Mouse (Mus musculus): ENCODE measurements around the gene Rph3al.

The Rph3al gene

GRCm38 (mm10) chr11:75938379-75938906, at the start of gene Rph3al:
TSS of gene Rph3al (minus strand) at chr11:75938429.
- DNase-seq (ENCODE audit: low read depth, low spot score) = no peak

- DNase-seq (ENCODE audit: low read depth, low spot score) = no peak
These were observed 47.7 kb upstream of the Rph3al start for GRCm38 (mm10) chr11:75985948-75986347.

- DNase-seq (ENCODE audit: low read depth, low spot score) = no peak
These were observed 46.4 kb upstream of the Rph3al start for GRCm38 (mm10) chr11:75984581-75984980.

DNA sequence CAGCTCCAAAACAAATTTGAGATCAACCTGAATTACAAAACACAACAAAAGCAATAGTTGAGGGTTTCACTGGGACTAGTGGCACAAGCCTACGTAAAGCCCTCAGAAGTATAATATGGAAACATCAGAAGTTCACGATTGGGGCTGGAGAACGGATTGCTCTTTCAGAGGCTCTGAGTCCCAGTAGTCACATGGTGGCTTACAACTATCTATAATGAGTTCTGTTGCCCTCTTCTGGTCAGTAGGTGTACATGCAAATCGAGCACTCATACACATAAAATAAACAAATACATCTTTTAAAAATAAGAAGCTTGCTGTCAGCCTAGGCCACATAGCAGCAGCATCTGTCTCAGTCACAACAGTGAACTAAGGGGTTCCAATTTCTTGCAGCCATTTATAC, 45.0 kb upstream of the Rph3al start:
- DNase-seq (ENCODE audit: low read depth, low spot score) = no peak

DNA sequence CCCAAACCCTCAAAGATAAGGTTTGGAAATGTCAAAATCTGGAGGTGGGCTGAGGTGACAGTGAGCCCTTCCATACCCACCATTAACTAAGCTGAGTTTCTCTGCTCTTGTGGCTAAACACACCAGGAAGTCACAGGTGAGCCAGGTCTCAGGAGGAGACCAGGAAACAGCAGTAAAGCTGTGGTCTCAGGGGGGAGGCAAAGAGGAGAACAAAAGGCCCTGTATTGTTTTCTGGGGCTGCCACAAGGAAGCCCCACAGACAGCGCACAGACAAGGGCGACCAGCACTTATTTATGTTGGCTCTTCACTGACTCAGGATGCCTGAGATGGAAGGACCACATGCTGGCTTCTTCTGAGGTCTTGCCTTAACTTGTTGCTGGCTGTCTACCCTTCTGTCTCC, 42.2 kb upstream of the Rph3al start:
- no peak for DNase-seq (ENCODE audit: low read depth, low spot score)

- no peak for DNase-seq (ENCODE audit: low read depth, low spot score)
These were observed 39.8 kb upstream of the Rph3al start for GRCm38 (mm10) chr11:75978051-75978450.

DNA sequence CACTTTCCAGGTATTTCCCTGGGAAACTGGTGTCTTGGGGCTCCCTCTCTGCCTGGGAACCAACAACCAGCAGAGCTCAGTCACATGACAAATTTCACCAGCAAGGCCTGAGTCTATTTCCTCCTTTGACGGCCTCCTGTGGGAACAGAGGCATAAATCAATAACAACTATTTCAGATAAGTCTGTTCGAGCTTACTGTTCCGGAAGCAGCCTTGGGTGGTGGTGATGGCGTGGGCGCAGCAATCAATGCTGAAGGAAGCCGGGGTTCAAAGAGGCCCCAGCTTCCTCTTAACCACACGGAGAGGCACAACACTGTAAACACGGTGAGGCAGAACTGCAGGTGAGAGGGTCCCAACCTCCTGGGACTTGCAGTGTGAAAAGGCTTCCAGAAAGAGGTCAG, 38.5 kb upstream of the Rph3al start:
- DNase-seq (ENCODE audit: low read depth, low spot score) = no peak

- no peak for DNase-seq (ENCODE audit: low read depth, low spot score)
These were observed 35.8 kb upstream of the Rph3al start for GRCm38 (mm10) chr11:75973988-75974387.

- no peak for DNase-seq (ENCODE audit: low read depth, low spot score)
These were observed 34.8 kb upstream of the Rph3al start for GRCm38 (mm10) chr11:75972916-75973567.

DNA sequence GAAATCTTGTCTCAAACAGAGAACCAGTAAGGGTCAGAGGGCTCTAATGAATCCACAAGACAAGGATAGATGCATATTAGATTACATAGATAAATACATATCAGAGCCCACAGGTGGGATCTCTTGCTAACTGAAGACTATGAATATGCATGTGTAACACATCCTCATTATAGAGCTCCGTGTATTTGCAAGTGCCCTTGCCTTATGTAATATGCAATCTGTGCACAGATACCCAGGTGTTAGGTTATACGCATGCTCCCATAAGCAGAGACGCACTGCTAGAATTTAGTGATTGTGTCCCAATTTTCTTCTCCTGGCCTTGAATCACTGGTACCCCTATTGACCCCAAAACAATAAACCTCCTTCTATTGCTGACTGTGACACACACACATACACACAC, 34.0 kb upstream of the Rph3al start:
- DNase-seq (ENCODE audit: low read depth, low spot score) = no peak

DNA sequence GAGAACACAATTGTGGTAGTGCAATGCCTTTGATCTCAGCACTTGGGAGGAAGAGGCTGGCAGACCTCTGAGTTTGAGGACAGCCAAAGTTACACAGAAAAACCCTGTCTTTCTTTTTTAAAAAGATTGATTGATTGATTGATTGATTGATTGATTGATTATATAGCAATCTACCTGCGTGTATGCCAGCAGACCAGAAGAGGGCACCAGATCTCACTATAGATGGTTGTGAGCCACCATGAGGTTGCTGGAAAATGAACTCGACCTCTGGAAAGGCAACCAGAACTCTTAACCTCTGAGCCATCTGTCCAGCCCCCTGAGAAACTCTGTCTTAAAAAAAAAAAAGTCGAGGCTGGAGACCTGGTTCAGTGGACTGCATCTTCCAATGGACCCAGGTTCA, 32.4 kb upstream of the Rph3al start:
- no peak for DNase-seq (ENCODE audit: low read depth, low spot score)

DNA sequence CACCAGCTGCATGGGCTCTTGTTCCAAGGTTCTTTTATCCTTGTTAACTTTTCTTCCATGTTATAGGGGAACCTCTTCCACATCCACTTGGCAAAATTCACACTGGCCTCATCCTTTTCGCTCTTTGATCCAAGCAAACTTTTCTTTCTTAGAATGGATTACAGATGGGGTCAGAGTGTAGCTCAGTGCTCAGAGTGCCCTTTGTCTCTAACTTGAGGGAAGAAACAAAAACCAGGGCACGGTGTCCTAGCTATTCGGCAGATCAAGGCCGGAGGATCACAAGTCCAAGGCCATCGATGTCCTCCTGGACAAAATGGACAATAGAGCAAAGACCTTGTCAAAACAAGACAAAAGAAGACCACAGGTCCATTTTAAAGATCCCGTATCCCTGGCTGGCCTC, 30.5 kb upstream of the Rph3al start:
- DNase-seq (ENCODE audit: low read depth, low spot score) = no peak

- peak; percentile 73 for DNase-seq (ENCODE audit: low read depth, low spot score)
These were observed 28.5 kb upstream of the Rph3al start for GRCm38 (mm10) chr11:75966401-75967372.

DNA sequence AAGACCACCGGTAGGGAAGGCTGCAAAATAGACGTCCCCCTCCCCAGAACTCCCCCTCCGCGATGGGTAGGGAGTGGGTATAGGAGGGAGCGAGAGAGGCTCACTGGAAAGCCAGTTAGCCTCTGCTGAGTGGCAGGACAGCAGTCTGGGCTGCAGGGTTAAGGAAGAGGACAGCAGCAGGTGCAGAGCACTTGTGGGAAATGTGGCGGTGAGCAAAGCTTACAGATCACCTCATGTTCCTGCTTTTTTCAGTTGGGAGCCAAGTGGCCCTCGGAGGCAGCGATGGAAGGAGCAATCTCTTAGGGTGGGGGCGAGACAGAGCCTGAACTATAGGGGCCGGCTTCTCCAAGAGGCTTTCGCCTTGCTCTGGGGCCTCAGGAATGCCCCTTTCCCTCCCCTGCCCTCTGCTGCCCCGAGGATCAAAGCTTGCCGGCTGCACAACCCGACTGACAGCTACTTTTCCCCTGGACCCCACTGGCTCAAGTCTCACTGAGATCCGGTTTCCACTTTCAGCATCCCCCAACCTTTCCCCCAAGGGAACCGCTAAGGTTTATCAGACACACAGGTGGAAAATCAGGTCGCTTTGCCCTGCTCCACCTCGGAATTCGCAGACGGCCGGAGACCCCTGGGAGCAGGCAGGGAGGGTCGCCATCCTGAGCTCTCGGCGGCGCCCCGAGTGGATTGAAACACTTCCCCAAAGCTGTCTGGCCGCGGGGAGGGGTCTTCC, 27.6 kb upstream of the Rph3al start:
- no peak for DNase-seq (ENCODE audit: low read depth, low spot score)

DNA sequence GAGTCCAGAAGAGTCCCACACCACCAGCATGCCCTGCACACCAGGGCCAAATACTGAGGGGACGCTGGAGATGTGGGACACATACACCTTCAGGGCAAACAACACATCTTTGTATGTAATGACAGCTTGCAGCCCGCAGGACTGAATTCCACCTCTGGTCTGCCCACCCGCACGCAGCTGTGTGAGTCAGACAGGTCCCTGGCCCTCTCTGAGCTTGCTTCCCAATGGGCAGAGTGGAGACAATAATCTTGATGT, 26.2 kb upstream of the Rph3al start:
- no peak for DNase-seq (ENCODE audit: low read depth, low spot score)

- no peak for DNase-seq (ENCODE audit: low read depth, low spot score)
These were observed 25.7 kb upstream of the Rph3al start for GRCm38 (mm10) chr11:75963730-75964475.

DNA sequence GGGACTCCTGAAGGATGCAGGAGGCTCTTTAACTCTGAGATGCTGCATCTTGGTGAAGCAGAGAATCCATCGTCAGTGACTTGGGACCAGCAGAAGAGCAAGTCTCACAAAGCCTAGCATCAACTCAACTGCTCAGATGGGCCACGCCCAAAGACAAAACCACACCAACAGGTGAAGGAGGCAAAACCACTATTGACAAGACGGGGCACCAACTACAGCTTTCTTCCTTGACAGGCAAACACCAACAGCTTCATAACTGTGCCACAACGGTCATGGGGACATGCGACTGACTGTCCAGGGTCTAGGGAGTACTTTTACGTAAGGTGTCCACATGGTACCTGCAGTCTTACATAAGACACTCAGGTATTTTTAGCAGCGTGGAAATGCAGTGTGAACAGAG, 23.6 kb upstream of the Rph3al start:
- DNase-seq (ENCODE audit: low read depth, low spot score) = no peak

DNA sequence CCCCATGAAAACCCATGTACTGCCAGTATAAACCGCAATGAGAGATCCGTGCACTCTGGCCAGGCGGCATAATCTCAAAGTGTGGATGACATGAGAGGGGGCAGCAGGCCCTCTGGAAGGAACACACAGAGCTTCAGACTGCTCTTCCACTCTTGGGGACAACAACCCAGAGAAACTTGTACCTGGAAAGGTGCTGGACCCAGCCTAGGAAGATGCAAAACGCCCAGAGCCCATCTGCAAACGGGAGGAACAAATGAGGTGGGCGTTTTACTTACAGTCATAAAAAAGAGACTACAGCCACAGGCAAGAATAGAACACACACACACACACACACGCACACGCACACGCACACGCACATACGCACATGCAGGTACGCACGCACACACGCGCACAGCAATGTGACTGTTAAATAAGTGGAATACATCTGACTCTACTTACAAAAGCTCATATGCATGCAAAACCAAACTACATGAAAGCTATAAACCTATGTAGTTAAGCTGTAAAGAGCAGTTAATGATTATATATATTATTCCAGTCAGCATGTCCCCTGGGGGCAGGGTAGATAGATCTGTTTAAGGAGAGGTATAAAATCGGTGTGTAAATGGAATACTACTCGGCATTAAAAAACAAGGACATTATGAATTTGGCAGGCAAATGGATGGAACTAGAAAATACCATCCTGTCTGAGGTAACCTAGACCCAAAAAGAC, 19.0 kb upstream of the Rph3al start:
- DNase-seq (ENCODE audit: low read depth, low spot score) = no peak

DNA sequence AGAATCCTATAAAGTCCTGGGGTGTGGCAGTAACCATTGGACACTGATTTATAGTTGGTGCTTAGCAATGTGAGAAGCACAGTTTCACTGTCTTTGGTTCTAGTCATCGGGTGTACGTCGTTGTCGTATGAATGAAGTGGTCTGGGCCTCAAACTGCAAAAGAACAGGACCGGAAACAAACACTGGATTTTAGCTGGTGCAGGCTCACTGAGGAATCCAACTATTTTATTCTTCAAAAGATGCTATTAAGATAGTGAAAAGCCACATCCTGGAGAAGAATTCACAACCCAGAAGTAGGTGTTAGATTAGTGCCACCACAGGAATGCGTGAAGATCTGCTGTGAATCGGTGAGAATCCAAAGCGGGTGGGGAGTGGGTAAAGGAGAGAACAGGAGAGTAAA, 18.4 kb upstream of the Rph3al start:
- DNase-seq (ENCODE audit: low read depth, low spot score) = no peak

DNA sequence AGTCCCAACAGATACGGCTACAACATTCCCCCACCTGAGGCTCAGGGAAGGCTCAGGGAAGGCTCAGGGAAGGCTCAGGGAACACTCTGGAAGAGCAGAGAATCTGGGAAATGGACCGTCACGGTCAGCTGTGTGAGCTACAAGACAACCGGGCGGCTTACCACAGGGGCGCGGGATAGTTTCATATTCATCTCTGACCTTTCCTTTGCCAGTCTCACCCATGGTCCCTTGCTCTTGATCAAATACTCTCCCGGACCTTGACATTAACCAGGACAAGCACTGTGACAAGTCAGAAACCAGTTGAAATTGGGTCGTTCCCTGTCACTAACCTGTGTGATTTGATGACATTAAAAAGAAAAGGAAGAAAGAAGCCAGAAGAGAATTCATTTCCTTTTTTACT, 16.7 kb upstream of the Rph3al start:
- DNase-seq (ENCODE audit: low read depth, low spot score) = no peak

- DNase-seq (ENCODE audit: low read depth, low spot score) = no peak
These were observed 13.7 kb upstream of the Rph3al start for GRCm38 (mm10) chr11:75951895-75952294.
